Mouse (Mus musculus) left cerebral cortex, adult 2 months (tissue): ENCODE measurements at regions not wholly inside any gene's neighbourhood (a gene's known extent, or its start where the extent isn't known, plus 50 kb on each side); places are given as distances from the start of the nearest gene placed in this dataset.

Experiments
- DNase-seq, 2 experiments: peaks; one replicate each; pipeline ENCODE4 v3.0.0; 2021 to 2022; ENCODE audit warnings: low spot score in 2 of 2, mixed read lengths in 1 of 2; ENCODE audit errors: extremely low spot score in 1 of 2
- H3K27ac ChIP-seq: fragments of 200-600 bp; 2 replicates; pipeline ENCODE4 v1.8.1; 2022
- H3K4me3 ChIP-seq: fragments of 200-600 bp; 2 replicates; pipeline ENCODE4 v1.8.1; 2022
- CTCF ChIP-seq: fragments of 200-600 bp; IDR thresholded peaks from 2 replicates; pipeline ENCODE4 v1.8.1; 2022; ENCODE audit warnings: antibody characterized with exemption, mild to moderate bottlenecking, moderate library complexity
- intact Hi-C: fragments of 180-260 bp; cut with DNase I; formaldehyde crosslinking; loops from one replicate; pipeline ENCODE4 v1.15.1; 2025

- no peak for DNase-seq
- intact Hi-C loops, result no loop called here
- no peak for TF ChIP-seq CTCF
- Histone ChIP-seq H3K27ac (no peak overlapping the region), H3K4me3 (0 out of 2 replicates have a peak overlapping the region, but pooled peaks have one; percentile 13)
Observed at GRCm38 (mm10) chr14:48942882-48943281, 123.0 kb upstream of the Ap5m1 start.

GRCm38 (mm10) chr14:48930886-48931285 lies 135.0 kb upstream of the Ap5m1 start:
- intact Hi-C loops, result no loop called here
- Histone ChIP-seq H3K27ac (no peak overlapping the region), H3K4me3 (no peak overlapping the region)
- no peak for DNase-seq
- no peak for TF ChIP-seq CTCF

- Histone ChIP-seq H3K4me3 (no peak overlapping the region), H3K27ac (no peak overlapping the region)
- DNase-seq, result no peak
- TF ChIP-seq CTCF, result no peak
- intact Hi-C loops, result no loop called here
Observed at GRCm38 (mm10) chr14:48925870-48926269, 140.0 kb upstream of the Ap5m1 start.

- TF ChIP-seq CTCF, result no peak
- Histone ChIP-seq H3K4me3 (no peak overlapping the region), H3K27ac (no peak overlapping the region)
- intact Hi-C loops, result no loop called here
- DNase-seq, result no peak
Observed at GRCm38 (mm10) chr14:48909420-48909819, 156.5 kb upstream of the Ap5m1 start.

GRCm38 (mm10) chr14:48907991-48908698 lies 157.8 kb upstream of the Ap5m1 start:
- no peak for TF ChIP-seq CTCF
- no peak for DNase-seq
- Histone ChIP-seq H3K27ac (no peak overlapping the region), H3K4me3 (no peak overlapping the region)
- intact Hi-C loops, result no loop called here

- Histone ChIP-seq H3K27ac (no peak overlapping the region), H3K4me3 (no peak overlapping the region)
- no peak for TF ChIP-seq CTCF
- intact Hi-C loops, result no loop called here
- DNase-seq, result no peak
Observed at GRCm38 (mm10) chr14:48907403-48907973, 158.4 kb upstream of the Ap5m1 start.

- no peak for TF ChIP-seq CTCF
- no peak for DNase-seq
- intact Hi-C loops, result no loop called here
- H3K4me3 ChIP-seq, result no peak overlapping the region
- no peak overlapping the region for H3K27ac ChIP-seq
Observed at GRCm38 (mm10) chr14:48906956-48907355, 158.9 kb upstream of the Ap5m1 start.

GRCm38 (mm10) chr14:48904576-48904975 lies 161.3 kb upstream of the Ap5m1 start:
- H3K4me3 ChIP-seq, result no peak overlapping the region
- no peak for DNase-seq
- intact Hi-C loops, result no loop called here
- no peak overlapping the region for H3K27ac ChIP-seq
- TF ChIP-seq CTCF, result no peak

- no peak overlapping the region for H3K4me3 ChIP-seq
- intact Hi-C loops, result no loop called here
- no peak for TF ChIP-seq CTCF
- no peak overlapping the region for H3K27ac ChIP-seq
- DNase-seq, result no peak
Observed at GRCm38 (mm10) chr14:48903526-48903925, 162.4 kb upstream of the Ap5m1 start.

- no peak for TF ChIP-seq CTCF
- intact Hi-C loops, result no loop called here
- Histone ChIP-seq H3K4me3 (no peak overlapping the region), H3K27ac (no peak overlapping the region)
- no peak for DNase-seq
Observed at GRCm38 (mm10) chr14:48900201-48900600, 165.7 kb upstream of the Ap5m1 start.

- intact Hi-C loops, result no loop called here
- Histone ChIP-seq H3K27ac (no peak overlapping the region), H3K4me3 (no peak overlapping the region)
- TF ChIP-seq CTCF, result no peak
- DNase-seq, result no peak
Observed at GRCm38 (mm10) chr14:48897140-48897539, 168.8 kb upstream of the Ap5m1 start.

- DNase-seq, result no peak
- Histone ChIP-seq H3K4me3 (no peak overlapping the region), H3K27ac (no peak overlapping the region)
- intact Hi-C loops, result no loop called here
- TF ChIP-seq CTCF, result no peak
Observed at GRCm38 (mm10) chr14:48896235-48896634, 169.7 kb upstream of the Ap5m1 start.

GRCm38 (mm10) chr14:48891216-48891615 lies 174.7 kb upstream of the Ap5m1 start:
- no peak overlapping the region for H3K27ac ChIP-seq
- no peak overlapping the region for H3K4me3 ChIP-seq
- intact Hi-C loops, result no loop called here
- TF ChIP-seq CTCF, result no peak
- DNase-seq, result no peak
